Mouse (Mus musculus) heart, adult 2 months (tissue): ENCODE measurements around the gene Mgrn1. TPM values are rescaled to one million over a fixed set of nuclear protein-coding genes. Genes with fewer than 3 reads are reported as not detected.

ENCODE experiments used
- DNase-seq, 2 experiments: peaks; one replicate each; pipeline ENCODE4 v3.0.0; 2021
- H3K27ac ChIP-seq: fragments of 200-600 bp; 2 replicates; pipeline ENCODE4 v1.8.1; 2022
- H3K27me3 ChIP-seq: fragments of 200-500 bp; 2 replicates; pipeline ENCODE4 v1.6.1; 2012; ENCODE audit warnings: mild to moderate bottlenecking, low read length, inconsistent platforms, mixed read lengths; ENCODE audit not compliant: control insufficient read depth, insufficient read depth
- H3K36me3 ChIP-seq: fragments of 200-500 bp; 2 replicates; pipeline ENCODE4 v1.6.1; 2012; ENCODE audit warnings: low read length, inconsistent platforms; ENCODE audit not compliant: control insufficient read depth, insufficient read depth
- H3K4me1 ChIP-seq: fragments of 200-500 bp; 2 replicates; pipeline ENCODE4 v1.6.1; 2011; ENCODE audit warnings: low read length; ENCODE audit not compliant: control insufficient read depth, insufficient read depth
- H3K4me3 ChIP-seq: fragments of 200-600 bp; 2 replicates; pipeline ENCODE4 v1.8.1; 2022
- H3K79me2 ChIP-seq: fragments of 200-500 bp; replicated peaks from 2 replicates; pipeline ENCODE4 v1.6.1; 2012; ENCODE audit warnings: mild to moderate bottlenecking, inconsistent platforms, low read length, moderate library complexity, mixed read lengths; ENCODE audit not compliant: control insufficient read depth, insufficient read depth
- H3K9ac ChIP-seq: fragments of 200-500 bp; 2 replicates; pipeline ENCODE4 v1.6.1; 2012; ENCODE audit warnings: low read depth, mild to moderate bottlenecking, control low read depth, inconsistent platforms, low read length, mixed read lengths
- CTCF ChIP-seq: fragments of 200-600 bp; IDR thresholded peaks from 2 replicates; pipeline ENCODE4 v1.8.1; 2022; ENCODE audit warnings: antibody characterized with exemption, mild to moderate bottlenecking, moderate library complexity
- EP300 ChIP-seq: fragments of 200-500 bp; IDR thresholded peaks from 2 replicates; pipeline ENCODE4 v1.6.1; 2011; ENCODE audit warnings: low read depth, low read length, control low read depth; ENCODE audit not compliant: insufficient read depth
- POLR2A ChIP-seq: fragments of 200-500 bp; IDR thresholded peaks from 2 replicates; pipeline ENCODE4 v1.6.1; 2011; ENCODE audit warnings: mild to moderate bottlenecking, low read depth, low read length, control low read depth; ENCODE audit not compliant: insufficient read depth
- WGBS: fragments of 180-500 bp; shearing (Covaris S2); methylation state at CpG from one replicate; pipeline ENCODE4 v1.1.7; 2018; 5-methylcytosine and 5-hydroxymethylcytosine counted together
- intact Hi-C: fragments of 180-260 bp; cut with DNase I; formaldehyde crosslinking; loops from one replicate; pipeline ENCODE4 v1.15.1; 2025
- polyA plus RNA-seq: library from polyadenylated mRNA; depleted of rRNA; stranded (reverse); fragments of >200 nt; gene quantifications from 2 replicates; pipeline ENCODE4 v1.2.3, GENCODE M21; 2012
- total RNA-seq, 2 experiments: library from RNA; stranded (reverse); gene quantifications; 2 replicates each; pipeline ENCODE4 v1.2.3; 2021

Mgrn1 gene
- total and polyA plus RNA-seq, 3 experiments = 148 to 274 (median 168) TPM

- intact Hi-C loops = loop anchor here (10.0 kb wide), 2 partner anchors 101 to 181 kb away; no protein-coding TSS in a partner anchor
- Histone ChIP-seq H3K4me3 (no peak overlapping the region), H3K36me3 (no peaks in the 10 kb centered on the region), H3K27me3 (no peaks in the 10 kb centered on the region), H3K4me1 (peaks cover 1% of the 10 kb centered on the region; the same call in 1 of the 2 replicates), H3K9ac (no peak overlapping the region), H3K79me2 (no peaks in the 10 kb centered on the region), H3K27ac (no peak overlapping the region)
- TF ChIP-seq POLR2A (no peak), CTCF (no peak), EP300 (no peak)
- WGBS = 59% methylated on average over 7 of the region's 7 CpGs
- DNase-seq = no peak
Measured at GRCm38 (mm10) chr16:4866101-4866695, 19.9 kb upstream of the Mgrn1 start.

- TF ChIP-seq EP300 (no peak), POLR2A (no peak), CTCF (no peak)
- H3K4me1 ChIP-seq = no peaks in the 10 kb centered on the region
- no peak for DNase-seq
- H3K4me3 ChIP-seq = no peak overlapping the region
- no peak overlapping the region for H3K27ac ChIP-seq
- no peak overlapping the region for H3K9ac ChIP-seq
- H3K36me3 ChIP-seq = no peaks in the 10 kb centered on the region
- intact Hi-C loops = no loop called here
- WGBS = 88% methylated on average over 5 of the region's 5 CpGs
- H3K27me3 ChIP-seq = no peaks in the 10 kb centered on the region
- no peaks in the 10 kb centered on the region for H3K79me2 ChIP-seq
Measured at GRCm38 (mm10) chr16:4870490-4870889, 15.6 kb upstream of the Mgrn1 start.

GRCm38 (mm10) chr16:4871926-4872325, 14.1 kb upstream of the Mgrn1 start:
- TF ChIP-seq CTCF = no peak
- TF ChIP-seq EP300 = peak; percentile 50; the same call in 1 of the 2 replicates
- Histone ChIP-seq H3K4me1 (peaks cover 5% of the 10 kb centered on the region), H3K9ac (no peak overlapping the region), H3K4me3 (no peak overlapping the region), H3K27ac (no peak overlapping the region; the same call in 1 of the 2 replicates), H3K36me3 (no peaks in the 10 kb centered on the region), H3K79me2 (0 out of 2 replicates have a peak, but pooled peaks cover 1% of the 10 kb centered on the region), H3K27me3 (no peaks in the 10 kb centered on the region)
- intact Hi-C loops = no loop called here
- 39% methylated on average over 2 of the region's 2 CpGs for WGBS
- no peak for DNase-seq

GRCm38 (mm10) chr16:4875198-4876032, 10.6 kb upstream of the Mgrn1 start:
- H3K27ac ChIP-seq = no peak overlapping the region

GRCm38 (mm10) chr16:4876033-4876680, 9.9 kb upstream of the Mgrn1 start:
- TF ChIP-seq POLR2A (no peak), EP300 (no peak), CTCF (no peak)
- Histone ChIP-seq H3K27me3 (no peaks in the 10 kb centered on the region), H3K27ac (no peak overlapping the region), H3K79me2 (0 out of 2 replicates have a peak, but pooled peaks cover 1% of the 10 kb centered on the region), H3K36me3 (no peaks in the 10 kb centered on the region), H3K4me1 (peaks cover 12% of the 10 kb centered on the region), H3K4me3 (no peak overlapping the region), H3K9ac (no peak overlapping the region)
- intact Hi-C loops = loop anchor here (5.0 kb wide), 2 partner anchors 84 to 169 kb away; partner anchors contain the start of gene Cdip1
- peak; percentile 62 to 68 for DNase-seq
- 56% methylated on average over 8 of the region's 8 CpGs for WGBS

More at GRCm38 (mm10) chr16:4875198-4876032, 10.6 kb upstream of the Mgrn1 start:
- TF ChIP-seq POLR2A (no peak), CTCF (no peak), EP300 (no peak)
- WGBS = 68% methylated on average over 23 of the region's 23 CpGs
- H3K36me3 ChIP-seq = no peaks in the 10 kb centered on the region
- H3K27me3 ChIP-seq = no peaks in the 10 kb centered on the region
- DNase-seq = no peak
- no peak overlapping the region for H3K4me3 ChIP-seq
- peaks cover 11% of the 10 kb centered on the region for H3K4me1 ChIP-seq
- 0 out of 2 replicates have a peak, but pooled peaks cover 1% of the 10 kb centered on the region for H3K79me2 ChIP-seq
- no peak overlapping the region for H3K9ac ChIP-seq
- intact Hi-C loops = loop anchor here (5.0 kb wide), 2 partner anchors 83 to 168 kb away; partner anchors contain the start of gene Cdip1
